Mouse (Mus musculus): ENCODE results near the gene Nckap5.

Nckap5 gene

DNA sequence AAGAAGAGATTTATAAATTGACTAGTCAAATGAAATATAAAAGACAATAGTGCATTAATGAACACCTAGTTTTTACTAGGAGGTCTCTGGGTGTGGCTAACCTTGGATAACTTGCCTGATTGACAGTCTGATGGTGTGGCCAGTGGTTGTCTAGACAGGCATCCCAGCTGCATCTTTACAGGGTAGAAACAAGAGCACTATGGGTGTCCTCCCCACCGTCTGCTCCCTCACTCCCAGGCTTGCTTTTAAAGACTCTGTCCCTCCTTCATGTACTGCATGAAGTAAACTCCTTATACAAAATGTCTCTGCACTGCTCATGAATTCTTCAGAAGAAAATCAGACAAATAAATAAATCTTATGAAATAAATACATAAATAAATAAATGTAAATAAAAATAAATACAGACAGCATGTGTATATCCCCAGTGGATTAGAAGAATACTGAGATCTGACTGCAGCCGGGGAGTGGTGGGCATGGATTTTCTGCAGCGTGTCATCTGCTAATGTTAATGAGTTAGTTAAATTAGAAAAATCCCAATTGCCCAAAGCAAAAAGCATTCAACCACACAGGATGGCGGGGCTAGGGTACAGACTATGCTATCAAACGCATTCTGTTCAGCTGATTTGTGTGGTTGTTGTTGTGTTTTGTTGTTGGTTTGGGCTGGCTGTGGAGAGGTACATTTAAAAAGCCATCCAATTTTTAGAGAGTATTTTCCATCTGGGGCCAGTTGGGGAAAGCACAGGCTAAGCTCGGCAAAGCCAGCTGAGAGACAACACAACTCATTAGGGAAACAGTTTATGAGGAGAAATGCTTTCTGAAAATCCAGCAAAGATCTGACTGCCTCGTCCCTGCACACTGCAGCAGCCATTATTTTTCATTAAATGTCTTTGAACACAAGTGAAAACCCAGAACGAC is 130.3 kb downstream of the Nckap5 start:
- no peak for DNase-seq (ENCODE audit: low spot score)

DNA sequence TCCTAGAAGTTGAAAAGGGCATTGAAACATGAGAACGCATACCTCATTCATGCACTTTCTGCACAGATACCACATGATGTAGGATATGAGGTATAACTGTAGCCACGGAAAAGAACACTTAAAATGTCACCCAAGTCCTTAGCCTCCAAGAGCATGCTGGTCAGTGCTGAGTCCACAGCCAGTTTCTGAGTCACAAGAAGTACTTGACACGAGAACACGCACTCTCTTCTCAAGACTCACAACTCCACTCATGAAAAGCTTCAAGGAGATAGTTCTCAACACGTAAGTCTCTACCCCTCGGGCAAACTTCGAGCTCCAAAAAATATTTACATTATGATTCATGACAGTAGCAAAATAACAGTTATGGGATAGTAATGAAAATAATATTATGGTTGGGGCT is 137.0 kb downstream of the Nckap5 start:
- DNase-seq (ENCODE audit: low spot score), result no peak

DNA sequence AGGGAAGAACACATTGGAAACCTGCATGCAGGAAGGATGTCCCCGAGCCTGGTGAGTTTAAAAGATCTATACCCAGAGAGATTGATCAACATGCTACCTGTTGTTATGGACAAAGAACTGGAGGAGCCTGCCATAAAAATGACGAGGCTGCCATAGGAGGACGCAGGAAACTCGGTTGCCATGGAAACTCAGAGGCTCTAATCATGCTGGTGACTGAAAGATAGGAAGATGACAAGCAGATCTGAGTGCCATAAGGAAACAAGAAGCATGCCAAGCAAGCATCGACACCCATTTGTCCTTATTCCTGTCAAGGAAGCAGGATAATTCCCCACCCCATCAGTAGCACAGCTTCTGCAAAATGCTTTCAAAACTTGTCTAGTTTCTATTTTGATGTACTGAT is 142.0 kb downstream of the Nckap5 start:
- no peak for DNase-seq (ENCODE audit: low spot score)

DNA sequence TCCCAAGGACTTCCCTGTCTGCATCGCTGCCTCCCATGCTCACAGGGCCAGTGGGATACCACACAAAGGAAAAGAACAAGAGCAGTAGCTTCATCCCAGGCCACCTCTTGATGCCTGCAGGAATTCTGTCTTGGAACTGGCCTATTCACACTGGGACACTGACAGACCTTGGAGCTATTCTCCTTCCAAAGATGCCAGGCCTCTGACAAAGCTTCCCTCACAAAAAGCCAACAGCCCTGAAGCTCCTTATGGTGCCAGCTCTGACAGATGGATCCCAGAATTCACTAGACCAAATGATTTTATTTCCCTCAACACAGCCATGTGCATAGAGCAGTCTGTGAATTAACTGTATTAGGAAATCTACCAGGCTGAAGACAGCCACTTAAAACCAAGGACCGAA is 143.9 kb downstream of the Nckap5 start:
- DNase-seq (ENCODE audit: low spot score), result no peak

DNA sequence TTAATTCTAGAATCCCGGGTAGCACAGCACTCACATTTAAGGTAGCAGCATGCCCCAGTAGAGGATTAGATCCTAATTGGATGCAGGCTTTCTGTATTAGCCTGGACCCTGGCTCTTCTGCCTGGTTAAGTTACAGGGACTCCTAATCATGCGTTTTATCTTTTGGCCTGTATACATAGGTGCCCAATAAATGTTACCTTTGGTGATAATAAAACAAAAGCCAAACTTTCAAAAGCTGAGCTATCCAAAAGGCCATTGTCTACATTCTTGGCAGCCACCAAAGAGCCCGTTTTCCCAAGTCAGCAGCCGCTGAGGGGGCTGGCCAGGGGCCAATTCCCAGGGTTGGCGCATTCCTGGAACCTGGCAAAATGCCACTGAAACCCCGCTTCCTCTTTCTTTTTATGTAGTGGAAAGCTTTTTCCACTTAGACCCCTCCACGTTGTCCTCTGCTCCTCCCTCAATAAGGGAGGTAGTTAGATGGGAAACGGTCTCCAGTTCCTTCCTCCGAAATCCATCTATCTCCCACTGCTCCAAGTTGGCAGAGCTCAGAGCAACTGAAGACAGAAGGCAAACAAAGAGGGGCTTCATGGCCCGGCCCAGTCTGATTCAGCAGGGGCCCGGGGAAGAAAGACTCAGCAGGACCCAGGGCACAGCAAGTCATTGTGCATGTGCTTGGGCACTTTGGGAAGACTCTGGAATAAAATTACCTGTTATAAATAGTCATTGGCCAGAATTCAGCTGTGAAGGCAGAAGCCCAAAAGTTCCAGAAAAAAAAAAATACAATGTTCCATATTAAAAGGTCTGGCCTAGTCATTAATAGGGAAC is 146.8 kb downstream of the Nckap5 start:
- DNase-seq (ENCODE audit: low spot score), result no peak

DNA sequence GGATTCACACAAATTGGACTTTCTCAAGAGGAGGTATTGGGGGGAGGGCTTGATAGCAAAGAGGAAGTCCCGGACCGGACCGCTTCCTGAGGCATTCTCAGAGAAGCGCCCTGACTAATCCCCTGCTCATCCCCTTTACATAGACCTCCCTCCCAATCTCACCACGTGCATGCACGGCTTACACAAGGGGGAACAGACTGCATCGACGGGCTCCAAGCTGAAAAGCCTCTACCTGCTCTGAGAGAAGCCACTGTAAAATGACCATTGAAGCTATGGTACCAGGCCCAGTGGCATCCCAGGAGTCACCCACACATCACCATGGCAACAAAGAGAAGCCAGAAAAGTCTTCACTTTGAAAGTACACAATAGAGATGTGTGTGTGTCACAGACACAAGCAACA is 148.8 kb downstream of the Nckap5 start:
- peak; percentile 22 for DNase-seq (ENCODE audit: low spot score)

DNA sequence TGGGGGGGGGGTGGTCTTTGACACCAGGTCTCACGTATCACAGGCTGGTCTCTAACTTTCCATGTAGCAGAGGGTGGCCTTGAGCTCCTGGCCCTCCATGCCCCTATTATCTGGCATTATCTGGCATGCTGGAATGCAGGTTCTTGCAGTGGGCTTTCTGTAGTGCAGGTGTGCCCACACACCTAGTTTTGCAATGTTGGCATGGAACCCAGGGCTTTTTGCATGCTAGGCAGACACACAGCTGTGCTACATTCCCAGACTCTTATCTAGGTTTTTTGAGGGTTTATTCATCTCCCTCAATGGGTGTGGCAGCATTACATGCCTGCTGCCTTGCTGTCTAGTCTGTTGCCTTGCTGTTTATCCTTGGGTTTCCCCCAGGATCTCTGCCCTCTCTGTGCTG is 151.3 kb downstream of the Nckap5 start:
- no peak for DNase-seq (ENCODE audit: low spot score)

DNA sequence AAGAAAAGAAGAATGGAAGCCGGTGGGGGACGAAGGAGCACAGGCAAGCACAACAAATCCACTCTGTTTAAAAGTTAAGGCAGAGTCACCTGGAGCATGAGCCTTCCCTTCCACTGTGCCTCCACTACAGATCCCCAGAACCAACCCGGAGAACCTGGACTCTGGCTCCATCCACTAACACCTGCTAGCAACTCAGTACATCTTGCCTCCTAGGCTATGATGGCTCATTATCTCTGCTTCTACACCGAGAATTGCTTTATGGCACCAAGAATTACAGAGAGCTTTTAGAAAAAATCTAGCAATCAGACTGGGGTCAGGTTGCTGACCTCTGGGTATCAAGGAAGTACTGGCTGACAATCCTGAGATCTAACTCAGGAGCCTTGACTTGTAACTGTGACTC is 153.3 kb downstream of the Nckap5 start:
- no peak for DNase-seq (ENCODE audit: low spot score)

DNA sequence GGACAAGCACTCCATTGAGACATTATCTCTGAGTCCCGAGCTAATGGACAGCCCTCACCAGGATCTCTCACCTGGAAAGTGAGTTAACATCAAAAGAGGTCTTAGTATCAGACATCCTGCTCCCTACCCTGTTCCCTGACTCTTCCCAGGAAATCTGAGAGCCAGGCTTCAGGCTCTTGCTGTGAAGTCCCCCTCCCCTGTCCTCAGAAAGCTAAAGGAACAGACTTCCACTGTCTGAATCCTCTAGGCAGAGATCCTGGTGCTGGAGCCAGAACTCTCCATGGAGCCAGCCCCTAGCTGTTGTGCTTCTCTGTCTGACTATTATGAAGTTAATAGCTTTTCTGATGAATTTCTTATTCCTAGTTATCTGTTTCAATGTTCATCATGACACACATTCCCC is 153.8 kb downstream of the Nckap5 start:
- DNase-seq (ENCODE audit: low spot score), result no peak

DNA sequence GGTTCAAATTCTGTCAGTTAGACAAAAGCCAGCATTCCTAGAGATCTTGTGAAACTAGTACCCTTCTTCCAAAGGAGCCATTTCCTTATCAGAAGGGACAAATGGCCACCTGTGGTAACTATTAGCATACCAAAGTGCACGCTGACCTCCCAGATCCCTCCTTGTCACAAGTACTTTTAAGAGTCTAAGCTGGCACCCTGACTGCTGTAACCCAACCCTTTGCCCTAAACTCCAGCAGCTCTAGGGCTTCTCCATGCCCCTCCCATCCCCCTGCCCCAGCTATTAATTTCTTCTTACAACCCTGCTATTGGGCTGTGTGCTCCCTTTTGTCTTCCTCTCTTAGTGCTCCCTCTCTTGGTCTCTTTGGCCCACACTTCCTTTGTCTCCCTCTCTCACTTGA is 155.5 kb downstream of the Nckap5 start:
- no peak for DNase-seq (ENCODE audit: low spot score)

DNA sequence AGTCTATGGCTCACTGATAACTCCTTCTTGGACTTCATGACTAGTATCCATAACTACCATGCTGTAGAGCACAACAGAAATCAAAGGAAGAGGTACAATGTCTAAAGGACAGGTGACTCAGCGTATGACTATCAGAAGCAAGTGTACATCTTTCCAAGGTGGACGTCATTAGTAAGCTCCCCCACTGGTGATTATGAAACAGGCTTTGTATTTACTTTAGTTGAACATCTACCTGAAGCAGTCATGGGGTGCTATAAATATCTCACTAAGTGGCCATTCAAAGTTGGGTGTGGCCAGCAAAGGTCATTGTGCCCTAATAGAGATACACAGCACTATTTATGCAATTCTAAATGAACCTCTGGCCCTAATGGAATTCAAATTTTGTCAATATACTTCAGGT is 157.4 kb downstream of the Nckap5 start:
- DNase-seq (ENCODE audit: low spot score), result no peak

DNA sequence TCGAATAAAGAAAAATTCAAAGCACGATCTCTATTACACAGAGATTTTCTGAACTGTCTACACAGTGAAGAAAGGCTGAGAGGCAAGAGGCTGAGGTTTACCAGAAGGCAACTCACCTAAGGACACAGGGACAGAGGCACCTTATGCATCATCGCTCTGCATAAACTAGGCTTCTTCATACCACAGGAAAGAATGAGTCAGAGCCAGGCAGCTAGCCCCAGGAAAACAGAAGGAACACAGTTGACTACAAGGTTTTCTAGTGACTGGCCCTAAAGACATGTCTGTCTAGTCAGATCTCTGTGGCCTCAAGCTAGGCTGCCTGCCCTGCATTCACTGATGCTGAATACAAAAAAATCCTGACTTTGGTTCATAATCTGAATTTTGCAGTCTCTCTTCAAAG is 160.1 kb downstream of the Nckap5 start:
- no peak for DNase-seq (ENCODE audit: low spot score)

DNA sequence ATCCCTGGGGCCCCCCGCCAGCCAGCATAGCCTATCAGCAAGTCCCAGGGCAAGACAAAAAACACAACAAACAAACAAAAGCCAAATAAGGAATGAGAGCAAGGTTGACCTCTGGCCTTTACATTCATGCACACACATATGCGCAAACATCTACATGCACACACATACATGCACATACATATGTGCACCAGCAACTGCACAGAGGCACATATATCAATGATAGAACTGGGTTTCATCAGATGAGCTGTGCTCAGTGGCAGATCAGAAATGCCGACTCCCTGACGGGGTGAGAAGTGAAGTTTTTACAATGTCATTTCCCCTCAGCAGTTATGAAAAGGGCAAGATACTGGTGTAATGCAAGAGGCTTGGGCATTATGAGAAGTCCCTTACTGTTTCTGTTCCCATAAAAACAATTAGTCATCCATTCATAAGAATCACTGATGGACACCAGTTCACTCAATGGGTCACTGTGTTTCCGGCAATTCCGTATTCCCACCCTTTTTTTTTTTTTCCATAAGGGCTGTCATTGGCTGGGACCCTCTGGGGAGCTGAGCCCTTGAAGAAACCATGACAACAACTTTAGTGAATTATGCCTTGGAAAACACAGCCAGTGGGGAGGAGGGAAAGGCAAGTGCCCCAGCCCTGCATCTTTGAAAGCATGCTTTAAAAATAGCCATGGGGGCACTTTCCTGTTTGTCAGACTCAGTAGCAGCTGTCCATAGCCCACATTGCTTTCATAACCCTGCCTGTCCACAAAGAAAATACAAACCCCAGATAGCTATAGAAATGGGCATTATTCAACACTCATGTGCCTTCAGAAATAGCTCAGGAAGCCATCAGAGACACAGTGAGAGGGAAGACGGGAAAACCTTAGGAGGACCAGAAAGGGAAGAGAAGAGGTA is 170.2 kb downstream of the Nckap5 start:
- DNase-seq (ENCODE audit: low spot score), result peak; percentile 55

DNA sequence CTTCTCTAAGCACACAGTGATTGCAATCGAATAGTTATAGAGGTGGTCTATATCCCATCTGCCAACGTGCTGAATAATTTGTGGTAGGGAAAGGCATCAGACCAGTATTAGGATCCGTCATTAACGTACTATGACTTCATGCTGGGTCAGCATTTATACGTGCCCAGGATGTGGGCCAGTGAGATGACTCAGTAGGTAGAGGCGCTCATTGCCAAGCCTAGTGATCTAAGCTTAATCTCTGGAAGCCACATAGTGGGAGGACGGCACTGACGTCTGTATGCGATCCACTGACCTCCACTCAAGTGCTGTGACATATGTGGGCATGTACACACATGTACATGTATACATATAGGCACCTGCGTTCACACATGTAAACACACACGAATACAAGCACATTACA is 171.9 kb downstream of the Nckap5 start:
- DNase-seq (ENCODE audit: low spot score), result no peak

DNA sequence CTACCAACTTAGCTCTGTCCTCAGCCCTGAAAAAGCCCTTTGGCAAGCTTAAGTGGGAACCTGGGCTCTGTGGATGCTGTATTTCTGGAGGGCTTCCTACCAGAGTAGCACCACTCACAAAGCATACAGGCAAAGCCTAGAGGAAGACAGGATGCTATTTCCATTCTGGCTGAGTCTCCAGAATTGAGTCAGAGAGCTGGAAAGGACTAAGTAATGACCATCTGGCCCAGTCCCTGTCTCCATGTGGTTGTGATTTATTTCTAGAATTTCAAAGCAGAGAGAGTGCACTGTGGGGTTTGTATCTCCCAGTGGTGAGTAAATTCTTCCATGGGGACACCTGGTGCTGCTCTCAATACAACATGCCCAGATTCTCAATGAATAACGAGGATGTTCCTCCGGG is 174.4 kb downstream of the Nckap5 start:
- no peak for DNase-seq (ENCODE audit: low spot score)

DNA sequence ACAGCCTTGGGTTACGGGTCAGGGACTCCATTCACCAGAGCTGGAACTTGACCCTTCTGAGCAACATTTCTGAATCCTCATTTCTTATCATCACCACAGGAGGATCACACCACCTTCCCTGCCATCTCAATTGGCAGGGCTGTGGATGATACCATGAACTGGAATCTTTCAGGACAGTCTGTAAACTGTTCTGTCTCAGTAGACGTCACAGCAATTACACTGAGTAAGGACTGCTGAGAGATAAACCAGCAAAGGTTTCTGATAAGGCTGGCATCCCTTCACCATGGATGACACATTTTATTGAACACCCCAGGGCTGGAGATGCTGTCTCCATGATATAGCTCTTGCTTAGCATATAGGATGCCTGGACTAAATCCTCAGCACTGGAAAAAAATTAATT is 178.5 kb downstream of the Nckap5 start:
- DNase-seq (ENCODE audit: low spot score), result no peak

DNA sequence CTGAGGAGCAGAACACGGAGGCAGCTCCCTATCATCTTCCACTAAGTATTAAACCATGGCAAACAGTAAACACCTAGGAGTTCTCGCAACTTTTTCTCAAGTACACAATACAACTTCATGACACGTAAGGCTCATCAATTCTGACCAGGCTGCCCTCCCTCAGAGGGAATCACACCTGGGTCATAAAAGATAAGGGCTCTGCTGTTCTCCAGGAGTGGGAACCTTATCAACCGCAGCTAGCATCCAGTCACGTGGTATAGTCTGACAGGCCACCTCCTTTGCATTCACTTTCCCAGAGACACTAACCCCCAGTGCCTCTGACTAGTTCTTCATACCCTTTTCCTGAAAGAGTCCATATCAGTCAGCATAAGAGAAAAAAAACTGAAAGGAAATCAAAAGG is 179.8 kb downstream of the Nckap5 start:
- DNase-seq (ENCODE audit: low spot score), result no peak

DNA sequence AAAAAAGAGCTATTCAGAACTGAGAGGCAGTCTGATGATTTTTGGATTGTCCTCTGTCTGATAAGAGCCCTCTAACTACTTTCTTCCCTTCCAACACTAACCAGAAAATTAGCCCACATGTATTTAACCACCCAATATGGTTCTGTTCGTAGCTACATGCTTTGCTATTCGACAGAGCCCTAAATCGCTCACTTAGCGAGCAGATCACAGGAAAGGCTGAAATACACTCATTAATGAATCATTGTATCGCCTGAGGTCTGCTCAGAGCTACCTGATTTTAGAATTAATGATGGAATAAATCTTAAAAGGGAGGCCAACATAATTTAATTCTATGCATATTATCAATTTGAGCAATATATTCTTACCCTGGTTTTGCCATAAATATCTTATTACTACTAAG is 187.8 kb downstream of the Nckap5 start:
- DNase-seq (ENCODE audit: low spot score), result no peak

DNA sequence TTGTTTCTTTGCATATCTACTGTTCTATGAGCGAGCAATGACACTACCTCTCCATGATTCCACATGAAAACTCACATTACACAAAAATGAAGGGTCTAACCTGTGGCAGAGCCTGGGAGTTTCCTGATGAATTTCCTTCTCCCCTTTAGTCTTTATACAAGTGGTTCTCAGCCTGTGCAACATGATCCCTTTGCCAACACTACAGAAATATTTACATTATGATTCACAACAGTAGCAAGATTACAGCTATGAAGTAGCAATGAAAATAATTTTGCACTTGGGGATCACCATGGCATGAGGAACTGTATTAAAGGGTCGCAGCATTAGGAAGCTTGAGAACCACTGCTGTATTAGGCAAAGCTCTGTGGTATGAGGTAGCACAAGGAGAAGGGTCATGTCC is 191.1 kb downstream of the Nckap5 start:
- DNase-seq (ENCODE audit: low spot score), result no peak

DNA sequence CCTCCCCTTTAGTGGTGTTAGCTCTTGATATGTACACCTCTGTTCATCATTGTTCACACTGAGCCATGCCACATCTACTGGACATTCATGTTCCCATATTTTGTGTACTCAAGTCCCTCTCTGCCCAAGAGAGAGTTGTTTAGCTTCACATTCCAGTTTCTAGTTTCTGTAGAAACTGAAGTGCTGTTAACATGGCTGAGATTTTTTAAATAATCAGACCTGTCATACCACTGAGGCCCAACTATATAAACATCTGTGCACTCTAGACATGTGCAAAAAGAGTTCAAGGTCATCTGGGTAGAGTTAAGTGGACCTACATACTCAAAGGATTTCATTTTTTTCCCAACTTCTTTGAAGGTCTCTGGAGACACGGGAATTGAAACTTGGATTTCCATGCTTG is 193.1 kb downstream of the Nckap5 start:
- DNase-seq (ENCODE audit: low spot score), result no peak

DNA sequence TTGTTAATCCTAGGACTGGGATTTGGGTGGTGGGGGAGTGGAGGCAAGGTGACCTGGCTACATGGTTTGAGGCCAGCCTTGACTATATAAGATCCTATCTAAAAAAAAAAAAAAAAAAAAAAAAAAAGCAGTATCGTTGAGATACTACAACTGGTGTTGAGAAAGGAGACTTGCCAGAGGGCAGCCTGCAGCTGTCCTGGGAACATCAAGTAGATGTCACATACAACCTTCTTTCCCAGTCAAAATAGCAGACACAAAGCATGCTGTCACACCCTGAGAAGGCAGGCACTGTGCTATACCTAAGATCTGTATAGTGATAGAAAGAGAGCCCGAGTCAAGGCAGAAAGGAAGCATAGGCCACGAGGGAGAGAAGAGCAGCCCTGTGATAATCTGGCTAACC is 204.4 kb downstream of the Nckap5 start:
- DNase-seq (ENCODE audit: low spot score), result no peak

DNA sequence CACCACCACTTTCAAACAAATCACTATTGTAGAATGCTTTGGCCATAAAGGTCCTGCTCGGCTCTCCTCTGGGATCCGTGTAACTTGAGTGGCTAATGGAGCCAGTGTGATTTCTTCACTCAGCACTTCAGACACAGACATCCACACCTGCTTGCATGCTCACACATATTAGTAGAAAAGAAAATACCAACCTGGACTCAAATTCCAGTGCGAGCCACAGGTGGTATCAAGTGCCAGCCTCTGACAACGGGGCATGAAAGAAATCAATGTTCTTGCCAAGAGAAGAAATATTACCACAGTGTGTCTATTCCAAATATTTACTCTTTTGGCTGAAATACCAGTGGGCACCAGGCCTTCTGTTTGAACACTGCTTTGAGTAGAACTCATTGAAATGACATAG is 208.6 kb downstream of the Nckap5 start:
- no peak for DNase-seq (ENCODE audit: low spot score)
